Mouse (Mus musculus) CH12.LX (cell line): ENCODE results near the gene Lrmda. TPM values are rescaled to one million over a fixed set of nuclear protein-coding genes. Genes with fewer than 3 reads are reported as not detected.

Experiments
- DNase-seq: peaks from one replicate; pipeline ENCODE4 v3.0.0-alpha.2; 2013; ENCODE audit errors: extremely low read depth
- H3K27ac ChIP-seq: 2 replicates; pipeline ENCODE4 v1.5.1; 2012; ENCODE audit warnings: low read depth, mild to moderate bottlenecking, control low read depth, moderate library complexity; ENCODE audit not compliant: insufficient read depth
- H3K27me3 ChIP-seq: replicated peaks from 2 replicates; pipeline ENCODE3; 2012; ENCODE audit warnings: inconsistent platforms
- H3K36me3 ChIP-seq, 2 experiments: replicated peaks in 1 of 2; 2 replicates each; pipeline versions ENCODE3 to v1.6.1; 2012; ENCODE audit warnings: inconsistent platforms in 1 of 2, low read length in 1 of 2, mild to moderate bottlenecking in 1 of 2, mixed read lengths in 1 of 2, moderate library complexity in 1 of 2; ENCODE audit not compliant: control insufficient read depth in 1 of 2, insufficient read depth in 1 of 2
- H3K4me1 ChIP-seq, 2 experiments: 2 replicates each; pipeline ENCODE4 v1.6.1; 2012; ENCODE audit warnings: inconsistent platforms in 1 of 2, moderate library complexity in 1 of 2; ENCODE audit not compliant: insufficient read depth in 2 of 2, control insufficient read depth in 1 of 2
- H3K4me2 ChIP-seq: 2 replicates; pipeline ENCODE4 v1.6.1; 2012; ENCODE audit warnings: low read depth, mild to moderate bottlenecking, control low read depth; ENCODE audit not compliant: poor library complexity, insufficient read depth, severe bottlenecking
- H3K4me3 ChIP-seq, 3 experiments: fragments of 150-350 bp in 1 of 3; sonication (generic) in 1 of 3; replicated peaks in 1 of 3; 2 replicates each; pipeline versions ENCODE3 to v1.5.1; 2011 to 2012; ENCODE audit warnings: low read depth in 2 of 3, low read length in 2 of 3, mild to moderate bottlenecking in 2 of 3, moderate library complexity in 2 of 3, control low read depth in 1 of 3, improper control_type of control experiment in 1 of 3, inconsistent platforms in 1 of 3, mixed read lengths in 1 of 3; ENCODE audit not compliant: poor library complexity in 1 of 3
- H3K79me2 ChIP-seq: replicated peaks from 2 replicates; pipeline ENCODE4 v1.6.1; 2012; ENCODE audit warnings: mild to moderate bottlenecking, moderate library complexity; ENCODE audit not compliant: control insufficient read depth, poor library complexity, insufficient read depth, severe bottlenecking; ENCODE audit errors: extremely low read depth
- H3K9ac ChIP-seq: 2 replicates; pipeline ENCODE4 v1.6.1; 2012; ENCODE audit warnings: low read depth, mild to moderate bottlenecking, control low read depth, moderate library complexity; ENCODE audit not compliant: insufficient read depth
- H3K9me3 ChIP-seq: replicated peaks from 2 replicates; pipeline ENCODE3; 2012; ENCODE audit warnings: low read length, inconsistent platforms, mixed read lengths
- ELF1 ChIP-seq: IDR thresholded peaks from 2 replicates; pipeline ENCODE4 v1.6.1; 2014; ENCODE audit warnings: low read depth, mild to moderate bottlenecking, inconsistent platforms, low read length, improper control_type of control experiment
- ETS1 ChIP-seq: conservative IDR thresholded peaks from 2 replicates; pipeline ENCODE4 v1.6.1; 2012; ENCODE audit warnings: low read depth, mild to moderate bottlenecking, inconsistent platforms, low read length, improper control_type of control experiment, moderate library complexity
- MAFK ChIP-seq: IDR thresholded peaks from 2 replicates; pipeline ENCODE4 v1.6.1; 2011; ENCODE audit warnings: low read length, improper control_type of control experiment; ENCODE audit not compliant: insufficient replicate concordance
- MXI1 ChIP-seq: IDR thresholded peaks from 2 replicates; pipeline ENCODE4 v1.6.1; 2011; ENCODE audit warnings: mild to moderate bottlenecking, low read depth, low read length, improper control_type of control experiment
- NRF1 ChIP-seq: IDR thresholded peaks from 2 replicates; pipeline ENCODE4 v1.6.1; 2014; ENCODE audit warnings: low read depth, mild to moderate bottlenecking, inconsistent platforms, low read length, improper control_type of control experiment, moderate library complexity
- PAX5 ChIP-seq: IDR thresholded peaks from 2 replicates; pipeline ENCODE4 v1.6.1; 2012; ENCODE audit warnings: low read length, inconsistent platforms, mixed read lengths
- POLR2A ChIP-seq: IDR thresholded peaks from 2 replicates; pipeline ENCODE4 v1.6.1; 2011; ENCODE audit warnings: low read depth, mild to moderate bottlenecking, improper control_type of control experiment, low read length
- SIN3A ChIP-seq: IDR thresholded peaks from 2 replicates; pipeline ENCODE4 v1.6.1; 2012; ENCODE audit warnings: low read length, improper control_type of control experiment, inconsistent platforms
- USF1 ChIP-seq: IDR thresholded peaks from 2 replicates; pipeline ENCODE4 v1.6.1; 2014; ENCODE audit warnings: low read depth, mild to moderate bottlenecking, inconsistent platforms, low read length, improper control_type of control experiment
- ZKSCAN1 ChIP-seq: IDR thresholded peaks from 2 replicates; pipeline ENCODE4 v1.6.1; 2012; ENCODE audit warnings: low read depth, inconsistent platforms, low read length, improper control_type of control experiment, borderline replicate concordance
- ZNF384 ChIP-seq: IDR thresholded peaks from 2 replicates; pipeline ENCODE4 v1.6.1; 2012; ENCODE audit warnings: low read depth, low read length, improper control_type of control experiment, inconsistent platforms
- dilution Hi-C: fragments of 300-500 bp; cut with MboI; formaldehyde crosslinking; loops from 2 replicates; pipeline ENCODE4 v1.14.3; 2020; ENCODE audit warnings: low sequenced_read_pairs; ENCODE audit not compliant: extremely low pct_unique_long_range_greater_than_20kb, extremely low pct_ligation_motif_present
- in situ Hi-C: fragments of 300-500 bp; cut with MboI; formaldehyde crosslinking; loops from 3 replicates; pipeline ENCODE4 v1.14.3; 2019; ENCODE audit warnings: low sequenced_read_pairs, low pct_ligation_motif_present, low pct_unique_long_range_greater_than_20kb, mixed read lengths
- polyA plus RNA-seq: library from polyadenylated mRNA; unstranded; fragments of >175 nt; gene quantifications from 2 replicates; pipeline ENCODE4 v1.2.1, GENCODE M21; 2012; ENCODE audit warnings: low read depth; ENCODE audit not compliant: insufficient read length
- total RNA-seq, 2 experiments: library from RNA; depleted of rRNA; stranded (reverse); fragments of 300-350 nt in 1 of 2; fragments of >200 nt in 1 of 2; gene quantifications; 2 replicates each; pipeline ENCODE4 v1.2.3; 2012 to 2014

The Lrmda gene
- total and polyA plus RNA-seq, 3 experiments, result 0.89 to 3.7 (median 1.9) TPM

GRCm38 (mm10) chr14:21986733-21987659 lies 32.5 kb upstream of the Lrmda start:
- TF ChIP-seq PAX5 (no peak), ZNF384 (no peak), MXI1 (no peak), MAFK (no peak)
- no peaks in the 10 kb centered on the region for H3K79me2 ChIP-seq
- H3K4me2 ChIP-seq, result no peak overlapping the region
- in situ Hi-C loops (no loop called here), dilution Hi-C loops (no loop called here)
- no peak overlapping the region for H3K27ac ChIP-seq
- H3K4me3 ChIP-seq, result no peak overlapping the region
- no peaks in the 10 kb centered on the region for H3K36me3 ChIP-seq
- H3K27me3 ChIP-seq, result no peaks in the 10 kb centered on the region
- no peak for DNase-seq
- H3K9me3 ChIP-seq, result peaks cover 61% of the 10 kb centered on the region
- H3K9ac ChIP-seq, result no peak overlapping the region
- no peaks in the 10 kb centered on the region for H3K4me1 ChIP-seq

- H3K79me2 ChIP-seq, result no peaks in the 10 kb centered on the region
- H3K27me3 ChIP-seq, result no peaks in the 10 kb centered on the region
- peaks cover 53% of the 10 kb centered on the region for H3K9me3 ChIP-seq
- H3K36me3 ChIP-seq, result no peaks in the 10 kb centered on the region
- dilution Hi-C loops, result no loop called here
- no peak overlapping the region for H3K4me2 ChIP-seq
- in situ Hi-C loops, result no loop called here
- no peak overlapping the region for H3K27ac ChIP-seq
- no peak overlapping the region for H3K9ac ChIP-seq
- no peaks in the 10 kb centered on the region for H3K4me1 ChIP-seq
- no peak overlapping the region for H3K4me3 ChIP-seq
- TF ChIP-seq ELF1, result no peak
- no peak for DNase-seq
Observed at GRCm38 (mm10) chr14:21987660-21988576, 31.6 kb upstream of the Lrmda start.

- no peaks in the 10 kb centered on the region for H3K79me2 ChIP-seq
- H3K27ac ChIP-seq, result no peak overlapping the region
- DNase-seq, result no peak
- dilution Hi-C loops (no loop called here), in situ Hi-C loops (no loop called here)
- peaks cover 0 to 3% of the 10 kb centered on the region in 2 experiments; a peak in 2 of 4 replicates for H3K4me1 ChIP-seq
- no peaks in the 10 kb centered on the region for H3K27me3 ChIP-seq
- peaks cover 52% of the 10 kb centered on the region for H3K9me3 ChIP-seq
- no peak overlapping the region for H3K4me3 ChIP-seq
- no peak overlapping the region for H3K9ac ChIP-seq
- TF ChIP-seq ZKSCAN1, result no peak
- TF ChIP-seq ETS1, result no peak
- no peak for TF ChIP-seq SIN3A
- TF ChIP-seq ELF1, result no peak
- no peak for TF ChIP-seq USF1
- TF ChIP-seq NRF1, result no peak
- TF ChIP-seq POLR2A, result no peak
- H3K4me2 ChIP-seq, result no peak overlapping the region
- H3K36me3 ChIP-seq, result no peaks in the 10 kb centered on the region
Observed at GRCm38 (mm10) chr14:21988577-21989290, 30.8 kb upstream of the Lrmda start.
